Mouse (Mus musculus) midbrain, embryonic 16.5 days (tissue): Measurements from ENCODE around the gene Mindy4. TPM values are rescaled to one million over a fixed set of nuclear protein-coding genes. Genes with fewer than 3 reads are reported as not detected.

ENCODE experiments used
- ATAC-seq: fragments of 200-750 bp; cut with Nextera tagmentation; 2 replicates; pipeline ENCODE4 v1.8.0; 2017; ENCODE audit warnings: moderate TSS enrichment
- H3K27ac ChIP-seq: fragments of 300-500 bp; sonication (generic); 2 replicates; pipeline ENCODE4 v1.5.1; 2014; ENCODE audit warnings: mild to moderate bottlenecking, low read length, mixed read lengths
- H3K27me3 ChIP-seq: fragments of 300-500 bp; sonication (generic); 2 replicates; pipeline ENCODE4 v1.6.1; 2014; ENCODE audit warnings: low read depth, low read length, mixed read lengths; ENCODE audit not compliant: control insufficient read depth, insufficient read depth
- H3K36me3 ChIP-seq: fragments of 300-500 bp; sonication (generic); 2 replicates; pipeline ENCODE4 v1.6.1; 2014; ENCODE audit warnings: mild to moderate bottlenecking, low read length, moderate library complexity, mixed read lengths; ENCODE audit not compliant: control insufficient read depth, insufficient read depth
- H3K4me1 ChIP-seq: fragments of 300-500 bp; sonication (generic); 2 replicates; pipeline ENCODE4 v1.6.1; 2014; ENCODE audit warnings: mild to moderate bottlenecking, low read length, mixed read lengths; ENCODE audit not compliant: control insufficient read depth, insufficient read depth
- H3K4me2 ChIP-seq: fragments of 300-500 bp; sonication (generic); 2 replicates; pipeline ENCODE4 v1.6.1; 2014; ENCODE audit warnings: mild to moderate bottlenecking, low read length, mixed read lengths
- H3K4me3 ChIP-seq: fragments of 300-500 bp; sonication (generic); 2 replicates; pipeline ENCODE4 v1.5.1; 2014; ENCODE audit warnings: low read depth, mild to moderate bottlenecking, low read length, moderate library complexity, mixed read lengths
- H3K9ac ChIP-seq: fragments of 300-500 bp; sonication (generic); 2 replicates; pipeline ENCODE4 v1.6.1; 2014; ENCODE audit warnings: low read depth, low read length, mixed read lengths
- H3K9me3 ChIP-seq: fragments of 300-500 bp; sonication (generic); replicated peaks from 2 replicates; pipeline ENCODE4 v1.6.1; 2014; ENCODE audit warnings: mild to moderate bottlenecking, low read length, mixed read lengths; ENCODE audit not compliant: control insufficient read depth, poor library complexity, severe bottlenecking
- WGBS: fragments of 180-500 bp; shearing (Covaris S2); extraction: QIAGEN DNeasy Blood & Tissue Kit; methylation state at CpG from one replicate; pipeline ENCODE4 v1.1.7; 2014; 5-methylcytosine and 5-hydroxymethylcytosine counted together
- polyA plus RNA-seq: library from polyadenylated mRNA; unstranded; fragments of >200 nt; fragmentation: Nextera tagmentation; extraction: Ambion mirVana; gene quantifications from 2 replicates; pipeline ENCODE4 v1.2.1, GENCODE M21; 2015

The Mindy4 gene
- polyA plus RNA-seq, 1 experiment from 2014 or later: 12.6 TPM

GRCm38 (mm10) chr6:55230048-55230447 is 26.9 kb downstream of the Mindy4 start:
- Histone ChIP-seq H3K4me2 (no peak overlapping the region), H3K4me1 (no peaks in the 10 kb centered on the region), H3K27ac (no peak overlapping the region), H3K9ac (no peak overlapping the region), H3K36me3 (no peaks in the 10 kb centered on the region), H3K27me3 (no peaks in the 10 kb centered on the region), H3K9me3 (no peaks in the 10 kb centered on the region), H3K4me3 (no peak overlapping the region)
- ATAC-seq: no peak
- WGBS: 81% methylated on average over 8 of the region's 8 CpGs

- Histone ChIP-seq H3K27ac (no peak overlapping the region), H3K4me3 (no peak overlapping the region), H3K4me1 (no peaks in the 10 kb centered on the region), H3K27me3 (no peaks in the 10 kb centered on the region), H3K9me3 (no peaks in the 10 kb centered on the region), H3K9ac (no peak overlapping the region), H3K4me2 (no peak overlapping the region), H3K36me3 (no peaks in the 10 kb centered on the region)
- WGBS: 92% methylated on average over 7 of the region's 7 CpGs
- ATAC-seq: no peak
Measured at GRCm38 (mm10) chr6:55232101-55232500, 28.9 kb downstream of the Mindy4 start.

GRCm38 (mm10) chr6:55232524-55233264 is 29.5 kb downstream of the Mindy4 start:
- Histone ChIP-seq H3K9ac (no peak overlapping the region), H3K4me3 (no peak overlapping the region), H3K36me3 (no peaks in the 10 kb centered on the region), H3K27ac (no peak overlapping the region), H3K9me3 (no peaks in the 10 kb centered on the region), H3K27me3 (no peaks in the 10 kb centered on the region), H3K4me2 (no peak overlapping the region), H3K4me1 (no peaks in the 10 kb centered on the region)
- WGBS: 63% methylated on average over 3 of the region's 3 CpGs
- ATAC-seq: peak; percentile 75

- no peak overlapping the region for H3K27ac ChIP-seq
- H3K9ac ChIP-seq: no peak overlapping the region
- no peaks in the 10 kb centered on the region for H3K9me3 ChIP-seq
- no peak overlapping the region for H3K4me2 ChIP-seq
- no peak overlapping the region for H3K4me3 ChIP-seq
- no peaks in the 10 kb centered on the region for H3K36me3 ChIP-seq
- H3K4me1 ChIP-seq: no peaks in the 10 kb centered on the region
- WGBS: 91% methylated on average over 5 of the region's 5 CpGs
- no peaks in the 10 kb centered on the region for H3K27me3 ChIP-seq
- ATAC-seq: peak; percentile 55
Measured at GRCm38 (mm10) chr6:55233326-55233725, 30.1 kb downstream of the Mindy4 start.

GRCm38 (mm10) chr6:55234636-55235035 is 31.5 kb downstream of the Mindy4 start:
- no peak overlapping the region for H3K4me3 ChIP-seq
- H3K27me3 ChIP-seq: no peaks in the 10 kb centered on the region
- H3K4me2 ChIP-seq: no peak overlapping the region
- no peak overlapping the region for H3K27ac ChIP-seq
- H3K9me3 ChIP-seq: no peaks in the 10 kb centered on the region
- H3K36me3 ChIP-seq: no peaks in the 10 kb centered on the region
- no peaks in the 10 kb centered on the region for H3K4me1 ChIP-seq
- no peak for ATAC-seq
- 92% methylated on average over 6 of the region's 6 CpGs for WGBS
- H3K9ac ChIP-seq: no peak overlapping the region

- H3K9ac ChIP-seq: no peak overlapping the region
- no peaks in the 10 kb centered on the region for H3K36me3 ChIP-seq
- H3K9me3 ChIP-seq: no peaks in the 10 kb centered on the region
- H3K4me1 ChIP-seq: no peaks in the 10 kb centered on the region
- H3K27me3 ChIP-seq: no peaks in the 10 kb centered on the region
- H3K4me2 ChIP-seq: no peak overlapping the region
- no peak overlapping the region for H3K4me3 ChIP-seq
- no peak for ATAC-seq
- 77% methylated on average over 4 of the region's 4 CpGs for WGBS
- no peak overlapping the region for H3K27ac ChIP-seq
Measured at GRCm38 (mm10) chr6:55235733-55236132, 32.5 kb downstream of the Mindy4 start.

GRCm38 (mm10) chr6:55239931-55240330 is 36.7 kb downstream of the Mindy4 start:
- H3K4me3 ChIP-seq: no peak overlapping the region
- no peaks in the 10 kb centered on the region for H3K27me3 ChIP-seq
- ATAC-seq: no peak
- H3K27ac ChIP-seq: no peak overlapping the region
- no peaks in the 10 kb centered on the region for H3K9me3 ChIP-seq
- H3K9ac ChIP-seq: no peak overlapping the region
- no peak overlapping the region for H3K4me2 ChIP-seq
- no peaks in the 10 kb centered on the region for H3K36me3 ChIP-seq
- WGBS: 61% methylated on average over 8 of the region's 8 CpGs
- H3K4me1 ChIP-seq: no peaks in the 10 kb centered on the region

GRCm38 (mm10) chr6:55240591-55241260 is 37.5 kb downstream of the Mindy4 start:
- Histone ChIP-seq H3K4me1 (no peaks in the 10 kb centered on the region), H3K4me2 (no peak overlapping the region), H3K27me3 (no peaks in the 10 kb centered on the region), H3K4me3 (no peak overlapping the region), H3K9me3 (no peaks in the 10 kb centered on the region), H3K9ac (no peak overlapping the region), H3K27ac (no peak overlapping the region), H3K36me3 (no peaks in the 10 kb centered on the region)
- 91% methylated on average over 9 of the region's 9 CpGs for WGBS
- no peak for ATAC-seq

- H3K4me1 ChIP-seq: no peaks in the 10 kb centered on the region
- ATAC-seq: no peak
- no peak overlapping the region for H3K4me2 ChIP-seq
Measured at GRCm38 (mm10) chr6:55241479-55241878, 38.3 kb downstream of the Mindy4 start.

More at GRCm38 (mm10) chr6:55241479-55241878, 38.3 kb downstream of the Mindy4 start:
- WGBS: 82% methylated on average over 5 of the region's 5 CpGs
- H3K27ac ChIP-seq: no peak overlapping the region
- H3K9ac ChIP-seq: no peak overlapping the region
- H3K27me3 ChIP-seq: no peaks in the 10 kb centered on the region
- no peaks in the 10 kb centered on the region for H3K36me3 ChIP-seq
- H3K9me3 ChIP-seq: no peaks in the 10 kb centered on the region
- H3K4me3 ChIP-seq: no peak overlapping the region
